Mouse (Mus musculus) bone marrow, adult 2 months (tissue): ENCODE measurements around the gene Mettl8.

Experiments
- CTCF ChIP-seq: fragments of 200-500 bp; IDR thresholded peaks from 2 replicates; pipeline ENCODE4 v1.5.1; 2011; ENCODE audit warnings: low read length, control low read depth; ENCODE audit not compliant: control insufficient read depth, insufficient read depth
- POLR2A ChIP-seq: fragments of 200-500 bp; IDR thresholded peaks from 2 replicates; pipeline ENCODE4 v1.6.1; 2011; ENCODE audit warnings: low read depth, mild to moderate bottlenecking, control low read depth, low read length, borderline replicate concordance; ENCODE audit not compliant: control insufficient read depth

DNA sequence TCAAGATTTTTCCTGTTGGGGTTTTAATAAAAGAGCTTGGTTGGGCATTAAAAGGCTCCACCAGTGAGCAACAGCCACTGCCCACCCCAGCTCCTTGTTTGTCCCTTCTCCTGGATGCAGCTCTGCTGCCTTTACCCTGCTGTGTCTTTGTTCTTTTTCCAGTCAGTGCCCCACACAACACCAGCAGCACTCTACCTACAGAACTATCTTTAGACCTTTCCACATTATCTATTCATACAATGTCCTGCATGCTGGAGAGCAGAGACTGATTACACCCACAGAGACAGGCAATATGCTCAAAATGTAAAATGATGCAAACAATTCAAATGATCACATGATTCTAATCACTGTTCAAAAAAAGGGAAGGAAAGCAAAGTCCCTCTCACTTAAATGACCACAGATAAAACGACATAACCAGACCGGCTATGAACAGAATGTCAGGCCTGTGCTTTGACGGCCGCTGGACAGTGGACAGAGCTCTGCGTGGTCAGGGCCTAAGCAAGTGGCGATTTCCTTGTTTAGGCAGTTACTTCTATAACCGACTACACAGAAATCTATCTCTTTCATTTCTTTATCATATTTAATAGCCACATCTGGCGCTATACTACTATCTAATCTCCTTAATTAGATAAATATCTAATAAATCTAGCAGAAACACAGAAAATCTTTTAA lies 35.5 kb downstream of the Mettl8 start:
- TF ChIP-seq CTCF: no peak
- TF ChIP-seq POLR2A: no peak
